Mouse (Mus musculus) MEL (cell line): ENCODE measurements around the gene Nkain2. TPM values are rescaled to one million over a fixed set of nuclear protein-coding genes. Genes with fewer than 3 reads are reported as not detected.
"Not testable (repeated sequence)": the region's sequence is repeated elsewhere in the genome, so short reads cannot be mapped to it uniquely, and the experiment has no call there.

ENCODE experiments used
- DNase-seq: peaks from one replicate; pipeline ENCODE4 v3.0.0; 2011; ENCODE audit warnings: low read depth, low spot score
- H3K27ac ChIP-seq: 2 replicates; pipeline ENCODE4 v1.5.1; 2012; ENCODE audit warnings: low read depth, mild to moderate bottlenecking, control low read depth, low read length, moderate library complexity; ENCODE audit not compliant: control insufficient read depth
- H3K27me3 ChIP-seq, 2 experiments: fragments of 150-350 bp in 1 of 2; sonication (generic) in 1 of 2; 2 replicates each; pipeline ENCODE4 v1.6.1; 2012; ENCODE audit warnings: low read length in 2 of 2, mild to moderate bottlenecking in 2 of 2, improper control_type of control experiment in 1 of 2, moderate library complexity in 1 of 2; ENCODE audit not compliant: insufficient read depth in 2 of 2, control insufficient read depth in 1 of 2
- H3K36me3 ChIP-seq, 2 experiments: 2 replicates each; pipeline ENCODE4 v1.6.1; 2012 to 2014; ENCODE audit warnings: low read length in 2 of 2, improper control_type of control experiment in 1 of 2, inconsistent platforms in 1 of 2, mild to moderate bottlenecking in 1 of 2; ENCODE audit not compliant: insufficient read depth in 2 of 2, control insufficient read depth in 1 of 2
- H3K4me1 ChIP-seq, 2 experiments: fragments of 150-350 bp in 1 of 2; sonication (generic) in 1 of 2; 2 replicates each; pipeline ENCODE4 v1.6.1; 2012; ENCODE audit warnings: low read length in 2 of 2, improper control_type of control experiment in 1 of 2, mild to moderate bottlenecking in 1 of 2; ENCODE audit not compliant: insufficient read depth in 2 of 2, control insufficient read depth in 1 of 2
- H3K4me3 ChIP-seq, 2 experiments: fragments of 150-350 bp in 1 of 2; sonication (generic) in 1 of 2; 2 replicates each; pipeline ENCODE4 v1.5.1; 2012; ENCODE audit warnings: low read depth in 2 of 2, low read length in 2 of 2, mild to moderate bottlenecking in 2 of 2, moderate library complexity in 2 of 2, control low read depth in 1 of 2, improper control_type of control experiment in 1 of 2; ENCODE audit not compliant: control insufficient read depth in 1 of 2, insufficient read depth in 1 of 2
- H3K79me2 ChIP-seq: 2 replicates; pipeline ENCODE4 v1.6.1; 2012; ENCODE audit warnings: mild to moderate bottlenecking, low read length, moderate library complexity; ENCODE audit not compliant: control insufficient read depth, poor library complexity, insufficient read depth
- H3K9ac ChIP-seq: 2 replicates; pipeline ENCODE4 v1.6.1; 2012; ENCODE audit warnings: low read depth, mild to moderate bottlenecking, control low read depth, low read length, moderate library complexity; ENCODE audit not compliant: control insufficient read depth, poor library complexity, severe bottlenecking
- H3K9me3 ChIP-seq: fragments of 150-350 bp; sonication (generic); replicated peaks from 2 replicates; pipeline ENCODE4 v1.6.1; 2012; ENCODE audit warnings: mild to moderate bottlenecking, low read length, improper control_type of control experiment, moderate library complexity; ENCODE audit not compliant: insufficient read depth
- BHLHE40 ChIP-seq: IDR thresholded peaks from 2 replicates; pipeline ENCODE4 v1.6.1; 2012; ENCODE audit warnings: low read depth, mild to moderate bottlenecking, inconsistent platforms, low read length, improper control_type of control experiment, borderline replicate concordance
- CHD1 ChIP-seq: IDR thresholded peaks from 2 replicates; pipeline ENCODE4 v1.6.1; 2012; ENCODE audit warnings: low read depth, mild to moderate bottlenecking, inconsistent platforms, low read length, improper control_type of control experiment
- CHD2 ChIP-seq: IDR thresholded peaks from 2 replicates; pipeline ENCODE4 v1.6.1; 2011; ENCODE audit warnings: low read length, improper control_type of control experiment
- EP300 ChIP-seq, 2 experiments: IDR thresholded peaks; 2 replicates each; pipeline ENCODE4 v1.6.1; 2011; ENCODE audit warnings: improper control_type of control experiment in 2 of 2, low read length in 2 of 2, low read depth in 1 of 2, mild to moderate bottlenecking in 1 of 2
- HCFC1 ChIP-seq: IDR thresholded peaks from 2 replicates; pipeline ENCODE4 v1.6.1; 2012; ENCODE audit warnings: low read depth, mild to moderate bottlenecking, inconsistent platforms, low read length, improper control_type of control experiment, moderate library complexity
- JUND ChIP-seq: IDR thresholded peaks from 2 replicates; pipeline ENCODE4 v1.6.1; 2011; ENCODE audit warnings: low read depth, mild to moderate bottlenecking, improper control_type of control experiment, low read length
- KAT2A ChIP-seq: conservative IDR thresholded peaks from 2 replicates; pipeline ENCODE4 v1.6.1; 2012; ENCODE audit warnings: low read depth, low read length, improper control_type of control experiment, inconsistent platforms
- MAFK ChIP-seq: IDR thresholded peaks from 2 replicates; pipeline ENCODE4 v1.6.1; 2011; ENCODE audit warnings: low read depth, mild to moderate bottlenecking, low read length, improper control_type of control experiment, borderline replicate concordance
- MAX ChIP-seq: IDR thresholded peaks from 2 replicates; pipeline ENCODE4 v1.6.1; 2011; ENCODE audit warnings: low read length, improper control_type of control experiment
- RAD21 ChIP-seq: IDR thresholded peaks from 2 replicates; pipeline ENCODE4 v1.6.1; 2011; ENCODE audit warnings: mild to moderate bottlenecking, low read depth, low read length, improper control_type of control experiment
- USF1 ChIP-seq: IDR thresholded peaks from 2 replicates; pipeline ENCODE4 v1.6.1; 2014; ENCODE audit warnings: low read depth, mild to moderate bottlenecking, inconsistent platforms, low read length, improper control_type of control experiment, moderate library complexity
- USF2 ChIP-seq, 2 experiments: IDR thresholded peaks; 2 replicates each; pipeline ENCODE4 v1.6.1; 2011 to 2012; ENCODE audit warnings: improper control_type of control experiment in 2 of 2, low read length in 2 of 2, borderline replicate concordance in 1 of 2, inconsistent platforms in 1 of 2, low read depth in 1 of 2, mild to moderate bottlenecking in 1 of 2; ENCODE audit not compliant: insufficient read depth in 1 of 2
- polyA plus RNA-seq, 2 experiments: library from polyadenylated mRNA; stranded (reverse) in 1 of 2; unstranded in 1 of 2; fragments of >175 nt in 1 of 2; fragments of >200 nt in 1 of 2; gene quantifications; 2 replicates each; pipeline versions ENCODE4 v1.2.1 to v1.2.4; 2012; ENCODE audit warnings: low replicate concordance in 2 of 2, low read depth in 1 of 2; ENCODE audit not compliant: insufficient read length in 2 of 2, insufficient read depth in 1 of 2, missing spikeins in 1 of 2
- total RNA-seq: library from RNA; depleted of rRNA; stranded (reverse); fragments of 300-350 nt; gene quantifications from 2 replicates; pipeline ENCODE4 v1.2.3, GENCODE M21; 2012

Nkain2 gene
- total and polyA plus RNA-seq, 3 experiments, result not detected

DNA sequence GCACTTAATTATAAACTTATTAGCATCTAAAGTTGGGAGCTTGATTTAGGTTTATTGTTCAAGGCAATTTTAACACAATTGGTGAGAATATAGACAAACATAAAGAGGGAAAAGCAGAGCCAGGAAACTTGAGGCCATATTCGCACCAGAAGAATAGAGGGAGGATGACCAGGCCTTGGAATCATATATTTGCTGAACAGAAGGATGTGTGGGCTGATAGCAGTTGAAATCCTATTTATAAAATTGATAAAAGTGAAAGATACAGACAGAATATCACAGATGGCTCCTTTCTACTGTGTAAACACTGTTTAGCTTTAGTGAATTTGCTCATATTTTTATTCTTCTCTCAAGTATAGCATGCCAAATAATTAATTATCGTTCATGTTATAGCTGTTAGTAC is 958.3 kb downstream of the Nkain2 start:
- H3K4me1 ChIP-seq, result no peaks in the 10 kb centered on the region
- H3K27me3 ChIP-seq, result no peaks in the 10 kb centered on the region
- no peak for TF ChIP-seq EP300 (IDR thresholded peaks at IDR 0.05; ENCODE audit: low read depth in 1 of 2, low read length in 2 of 2)
- H3K36me3 ChIP-seq, result no peaks in the 10 kb centered on the region
- H3K9me3 ChIP-seq, result no peaks in the 10 kb centered on the region
- no peak overlapping the region for H3K27ac ChIP-seq
- no peak overlapping the region for H3K9ac ChIP-seq
- H3K4me3 ChIP-seq, result no peak overlapping the region
- DNase-seq, result no peak
- no peaks in the 10 kb centered on the region for H3K79me2 ChIP-seq

DNA sequence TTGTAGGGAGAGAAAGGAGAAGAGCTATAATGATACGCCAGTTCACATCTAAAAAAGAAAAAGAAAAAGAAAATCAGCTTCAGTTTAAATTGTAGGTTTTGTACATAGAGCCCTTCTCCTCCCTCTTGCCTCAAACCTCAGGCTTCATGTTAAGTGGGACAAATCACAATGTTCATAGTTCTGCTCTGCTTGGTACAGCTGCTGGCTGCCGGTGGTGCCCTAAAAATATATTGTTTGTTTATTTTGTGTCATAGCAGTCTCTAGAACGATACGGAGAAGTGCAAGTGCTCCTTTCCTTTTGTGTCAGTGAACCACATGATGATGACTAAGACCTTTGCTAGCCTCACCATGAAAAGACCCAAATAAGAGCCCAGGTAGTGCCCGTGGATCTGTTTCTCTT is 962.6 kb downstream of the Nkain2 start:
- Histone ChIP-seq H3K79me2 (no peaks in the 10 kb centered on the region), H3K9me3 (no peaks in the 10 kb centered on the region), H3K4me1 (no peaks in the 10 kb centered on the region), H3K27me3 (no peaks in the 10 kb centered on the region), H3K36me3 (no peaks in the 10 kb centered on the region), H3K9ac (no peak overlapping the region), H3K4me3 (no peak overlapping the region), H3K27ac (no peak overlapping the region)
- DNase-seq, result no peak
- no peak for TF ChIP-seq KAT2A
- no peak for TF ChIP-seq JUND
- no peak for TF ChIP-seq CHD1
- TF ChIP-seq HCFC1, result no peak
- no peak for TF ChIP-seq USF2 (IDR thresholded peaks at IDR 0.05; ENCODE audit: borderline replicate concordance in 1 of 2, insufficient read depth in 1 of 2, low read depth in 1 of 2, low read length in 2 of 2)
- TF ChIP-seq RAD21, result no peak
- no peak for TF ChIP-seq BHLHE40
- no peak for TF ChIP-seq MAX
- no peak for TF ChIP-seq CHD2
- TF ChIP-seq USF1, result no peak
- TF ChIP-seq MAFK, result no peak

DNA sequence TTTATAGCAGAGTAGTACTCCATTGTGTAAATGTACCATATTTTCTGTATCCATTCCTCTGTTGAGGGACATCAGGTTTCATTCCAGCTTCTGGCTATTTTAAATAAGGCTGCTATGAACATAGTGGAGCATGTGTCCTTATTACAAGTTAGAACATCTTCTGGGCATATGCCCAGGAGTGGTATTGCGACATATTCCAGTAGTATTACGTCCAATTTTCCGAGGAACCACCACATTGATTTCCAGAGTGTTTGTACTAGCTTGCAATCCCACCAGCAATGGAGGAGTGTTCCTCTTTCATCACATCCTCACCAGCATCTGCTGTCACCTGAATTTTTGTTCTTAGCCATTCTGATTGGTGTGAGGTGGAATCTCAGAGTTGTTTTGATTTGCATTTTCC is 969.4 kb downstream of the Nkain2 start:
- H3K79me2 ChIP-seq, DNase-seq, H3K27ac ChIP-seq, H3K4me1 ChIP-seq, H3K27me3 ChIP-seq, H3K4me3 ChIP-seq, H3K9ac ChIP-seq, H3K9me3 ChIP-seq, H3K36me3 ChIP-seq: not testable (repeated sequence)
